Mouse (Mus musculus): ENCODE measurements around the gene AL607142.1.

GRCm38 (mm10) chr4:120071842-120072507 is 7.2 kb downstream of the AL607142.1 start:
- TF ChIP-seq BHLHE40 (IDR thresholded peaks at IDR 0.05; ENCODE audit: borderline replicate concordance, low read depth, low read length): no peak
- no peak for TF ChIP-seq POLR2A (IDR thresholded peaks at IDR 0.05; ENCODE audit: control insufficient read depth in 1 of 2, insufficient read depth in 1 of 2, low read depth in 1 of 2, low read length in 2 of 2, poor library complexity in 1 of 2)
- no peak for TF ChIP-seq ZKSCAN1 (IDR thresholded peaks at IDR 0.05; ENCODE audit: low read depth, low read length)
- TF ChIP-seq RAD21 (IDR thresholded peaks at IDR 0.05; ENCODE audit: low read depth, low read length): no peak
- no peak for TF ChIP-seq GATA1 (IDR thresholded peaks at IDR 0.05; ENCODE audit: low read depth, low read length)

Data from MEL (cell line).